ENCODE assay signal across 8 mouse cellular contexts in the genomic region with DNA sequence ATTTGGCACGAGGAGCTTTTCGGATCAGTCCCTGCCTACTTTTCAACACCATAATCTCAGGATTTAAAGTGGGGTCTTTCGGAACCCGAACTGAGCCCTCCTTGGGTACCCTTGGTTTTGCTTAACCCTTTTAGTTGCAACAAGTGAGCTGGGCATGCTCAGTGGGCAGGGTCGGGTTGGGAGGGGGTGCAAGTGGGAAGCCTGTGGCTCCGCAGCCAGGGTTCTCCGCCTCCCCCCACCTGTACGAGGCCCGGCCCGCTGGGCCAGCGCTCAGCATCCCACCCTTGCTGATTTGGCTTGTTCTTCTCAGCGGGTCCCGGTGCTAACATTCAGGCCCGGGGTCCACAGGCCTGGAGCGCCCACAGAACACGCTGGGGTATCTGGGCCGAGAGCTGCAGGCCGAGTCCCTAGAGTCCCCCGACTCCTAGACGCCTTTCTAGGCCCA. TPM values are rescaled to one million over a fixed set of nuclear protein-coding genes. Genes with fewer than 3 reads are reported as not detected.
DNase-seq lines count a peak whose midpoint lies in the region; ATAC-seq and TF ChIP-seq lines count a peak whose summit lies in the region.

A gene (plus strand): TSS at position 161 of the 445 bp plus-strand sequence.

- H3K9me3 ChIP-seq in lung, embryonic 16.5 days (ENCODE audit: control insufficient read depth, low read length): no peaks in the 10 kb centered on the region
- no peaks in the 10 kb centered on the region for H3K9me3 ChIP-seq in hindbrain, embryonic 16.5 days (ENCODE audit: control insufficient read depth, low read length)
- H3K9me3 ChIP-seq in liver, embryonic 14.5 days (ENCODE audit: control insufficient read depth, low read length): no peaks in the 10 kb centered on the region

- H3K36me3 ChIP-seq in lung, embryonic 16.5 days (ENCODE audit: control insufficient read depth, insufficient read depth, low read length): no peaks in the 10 kb centered on the region
- no peaks in the 10 kb centered on the region for H3K36me3 ChIP-seq in hindbrain, embryonic 16.5 days (ENCODE audit: control insufficient read depth, insufficient read depth, low read length)
- H3K36me3 ChIP-seq in liver, embryonic 14.5 days (replicated peaks; ENCODE audit: control insufficient read depth, insufficient read depth, low read depth): no peaks in the 10 kb centered on the region

- H3K27me3 ChIP-seq in lung, embryonic 16.5 days (ENCODE audit: control insufficient read depth, insufficient read depth, low read depth, low read length): no peaks in the 10 kb centered on the region
- no peaks in the 10 kb centered on the region for H3K27me3 ChIP-seq in hindbrain, embryonic 16.5 days (replicated peaks; ENCODE audit: control insufficient read depth, insufficient read depth, low read length)
- H3K27me3 ChIP-seq in liver, embryonic 14.5 days (ENCODE audit: control insufficient read depth, insufficient read depth, low read length): no peaks in the 10 kb centered on the region

- 6% methylated on average over 20 of the region's 20 CpGs for WGBS in lung, embryonic 16.5 days
- WGBS in hindbrain, embryonic 16.5 days: 5% methylated on average over 19 of the region's 20 CpGs
- 12% methylated on average over 20 of the region's 20 CpGs for whole genome bisulfite sequencing in liver, embryonic 14.5 days (ENCODE audit: insufficient replicate concordance)

- peak within 1 kb of the TSS; percentile 87 for H3K27ac ChIP-seq in lung, embryonic 16.5 days (ENCODE audit: low read length)
- peak within 1 kb of the TSS; percentile 16; the same call in 1 of the 2 replicates for H3K27ac ChIP-seq in hindbrain, embryonic 16.5 days (ENCODE audit: low read depth, low read length)
- no peak within 1 kb of the TSS for H3K27ac ChIP-seq in liver, embryonic 14.5 days

- H3K9ac ChIP-seq in lung, embryonic 16.5 days (ENCODE audit: low read length): peak within 1 kb of the TSS; percentile 89
- peak within 1 kb of the TSS; percentile 93 for H3K9ac ChIP-seq in hindbrain, embryonic 16.5 days (ENCODE audit: low read depth, low read length)
- H3K9ac ChIP-seq in liver, embryonic 14.5 days (replicated peaks): peak within 1 kb of the TSS; percentile 52

- H3K4me3 ChIP-seq in lung, embryonic 16.5 days (ENCODE audit: low read length): peak within 1 kb of the TSS; percentile 77
- peak within 1 kb of the TSS; percentile 88 for H3K4me3 ChIP-seq in hindbrain, embryonic 16.5 days (ENCODE audit: low read length)
- peak within 1 kb of the TSS; percentile 68 to 69 for H3K4me3 ChIP-seq in liver, embryonic 14.5 days (ENCODE audit: insufficient read depth in 1 of 2, low read depth in 2 of 2, low read length in 2 of 2)

- ATAC-seq in lung, embryonic 16.5 days (ENCODE audit: low read depth): peak; percentile 45
- ATAC-seq in hindbrain, embryonic 16.5 days: peak; percentile 81
- ATAC-seq in liver, embryonic 14.5 days (ENCODE audit: insufficient read depth): peak; percentile 3; the same call in 1 of the 2 replicates

- DNase-seq in lung, postnatal 4 days: no peak
- no peak for DNase-seq in adrenal gland, postnatal 4 days (ENCODE audit: low spot score in 2 of 2)
- DNase-seq in gastrocnemius, adult 18-20 months (ENCODE audit: low spot score): no peak
- no peak for DNase-seq in liver, embryonic 14.5 days (ENCODE audit: low read depth in 3 of 3, low spot score in 3 of 3)
- DNase-seq in telencephalon, adult 2 months (ENCODE audit: low read depth, low spot score): peak; percentile 26
- no peak for DNase-seq in thymus, postnatal 10 days (ENCODE audit: low spot score in 2 of 2)

- TF ChIP-seq CTCF in liver, embryonic 14.5 days (IDR thresholded peaks at IDR 0.05; ENCODE audit: low read depth): no peak

- peak within 1 kb of the TSS; percentile 96 for H3K4me2 ChIP-seq in lung, embryonic 16.5 days (ENCODE audit: low read depth, low read length)
- H3K4me2 ChIP-seq in hindbrain, embryonic 16.5 days (ENCODE audit: low read length): peak within 1 kb of the TSS; percentile 97
- peak within 1 kb of the TSS; percentile 89 for H3K4me2 ChIP-seq in liver, embryonic 14.5 days (ENCODE audit: low read depth)

- peaks cover 4% of the 10 kb centered on the region; the same call in 1 of the 2 replicates for H3K4me1 ChIP-seq in lung, embryonic 16.5 days (replicated peaks; ENCODE audit: control insufficient read depth, insufficient read depth, low read length)
- peaks cover 5% of the 10 kb centered on the region for H3K4me1 ChIP-seq in hindbrain, embryonic 16.5 days (ENCODE audit: control insufficient read depth, insufficient read depth, low read depth, low read length)
- peaks cover 0 to 4% of the 10 kb centered on the region in 2 experiments; a peak in 2 of 4 replicates for H3K4me1 ChIP-seq in liver, embryonic 14.5 days (replicated peaks; ENCODE audit: control insufficient read depth in 2 of 2, insufficient read depth in 2 of 2, low read length in 1 of 2)

- TF ChIP-seq EP300 in liver, embryonic 14.5 days (IDR thresholded peaks at IDR 0.05; ENCODE audit: low read depth): no peak

RNA-seq across cellular contexts. Expression of the gene that starts here (rescaled TPM):
- polyA plus RNA-seq in lung, embryonic 16.5 days (2015; fragmentation: Nextera tagmentation; extraction: Ambion mirVana): 16.6 and 16.9 TPM in 2 replicates
- 10 to 100 TPM; 25.1 to 32.7 TPM for total RNA-seq in adrenal gland, postnatal 4 days (2021)
- total RNA-seq in gastrocnemius, adult 18-20 months (2021): 100 to 1,000 TPM; 151 to 203 TPM
- 31.4 and 31.6 TPM in 2 replicates for polyA plus RNA-seq in hindbrain, embryonic 16.5 days (2015; fragmentation: Nextera tagmentation; extraction: Ambion mirVana)
- 1.5 and 2.1 TPM in 2 replicates for polyA plus RNA-seq in liver, embryonic 14.5 days (2012; rRNA removed)
- polyA plus RNA-seq in liver, embryonic 14.5 days (2014; fragmentation: Nextera tagmentation; extraction: Ambion mirVana): 4.7 and 5.9 TPM in 2 replicates

Comparison
In these comparisons a context has a peak if more than half of its experiments do, and no peak if none do; other contexts are left out.
1. RNA of the gene that starts here (total RNA-seq): 151 to 203 TPM in gastrocnemius, adult 18-20 months; 25.1 to 32.7 TPM in adrenal gland, postnatal 4 days; every median in the first group is over 4 times any median in the second.
2. ATAC-seq: peak in every context shown above with its lines; median percentile 81 in hindbrain, embryonic 16.5 days; 45 in lung, embryonic 16.5 days; 3 in liver, embryonic 14.5 days.
3. Peak in every context shown above with its lines, with median percentiles within 50 percentile points of each other: H3K4me2 ChIP-seq, H3K4me3 ChIP-seq and H3K9ac ChIP-seq.